Mouse (Mus musculus) brain, embryonic 14.5 days (tissue): Measurements from ENCODE around the gene Gm48552. TPM values are rescaled to one million over a fixed set of nuclear protein-coding genes. Genes with fewer than 3 reads are reported as not detected.

ENCODE experiments used
- DNase-seq: peaks from one replicate; pipeline ENCODE4 v3.0.0-alpha.2; 2011; ENCODE audit warnings: low read depth
- CTCF ChIP-seq: fragments of 200-500 bp; IDR thresholded peaks from 2 replicates; pipeline ENCODE4 v1.5.1; 2012; ENCODE audit warnings: inconsistent platforms, mild to moderate bottlenecking, moderate library complexity, borderline replicate concordance; ENCODE audit not compliant: insufficient read depth, insufficient read length; ENCODE audit errors: extremely low read depth
- POLR2A ChIP-seq: fragments of 200-500 bp; IDR thresholded peaks from 2 replicates; pipeline ENCODE4 v1.6.1; 2012; ENCODE audit warnings: mild to moderate bottlenecking, inconsistent platforms, borderline replicate concordance; ENCODE audit not compliant: poor library complexity, insufficient read depth, insufficient read length, severe bottlenecking; ENCODE audit errors: extremely low read depth
- polyA plus RNA-seq: library from polyadenylated mRNA; depleted of rRNA; stranded (reverse); fragments of >200 nt; gene quantifications from 2 replicates; pipeline ENCODE4 v1.2.3, GENCODE M21; 2012; rRNA removed

The Gm48552 gene
- 8.7 and 9.4 TPM in 2 replicates for polyA plus RNA-seq

GRCm38 (mm10) chr10:81388505-81389055 is at the start of gene Gm48552:
Gene Gm48552 (plus strand): TSS chr10:81389005.
- no peak for DNase-seq
- no peak for TF ChIP-seq CTCF
- no peak for TF ChIP-seq POLR2A

GRCm38 (mm10) chr10:81340551-81341332 is 48.1 kb upstream of the Gm48552 start:
- no peak for DNase-seq
- TF ChIP-seq POLR2A (no peak), CTCF (no peak)

- DNase-seq = no peak
Observed at GRCm38 (mm10) chr10:81341333-81341949, 47.4 kb upstream of the Gm48552 start.

GRCm38 (mm10) chr10:81342686-81343505 is 45.9 kb upstream of the Gm48552 start, which contains the start of gene Gipc3:
Gene Gipc3 (minus strand): TSS chr10:81343266.
- DNase-seq = no peak
- no peak for TF ChIP-seq POLR2A
- no peak for TF ChIP-seq CTCF

More at GRCm38 (mm10) chr10:81341333-81341949, 47.4 kb upstream of the Gm48552 start:
- TF ChIP-seq CTCF (peak; percentile 77), POLR2A (no peak)

- no peak for DNase-seq
- TF ChIP-seq POLR2A (no peak), CTCF (peak; percentile 6; the same call in 1 of the 2 replicates)
Observed at GRCm38 (mm10) chr10:81344421-81345161, 44.2 kb upstream of the Gm48552 start.

GRCm38 (mm10) chr10:81345162-81345534 is 43.7 kb upstream of the Gm48552 start:
- TF ChIP-seq POLR2A (no peak), CTCF (no peak)
- DNase-seq = no peak

GRCm38 (mm10) chr10:81346453-81347067 is 42.2 kb upstream of the Gm48552 start:
- peak; percentile 83 for DNase-seq
- peak; percentile 43; the same call in 1 of the 2 replicates for TF ChIP-seq CTCF
- TF ChIP-seq POLR2A = no peak

- TF ChIP-seq CTCF (no peak), POLR2A (no peak)
- DNase-seq = no peak
Observed at GRCm38 (mm10) chr10:81349146-81349545, 39.7 kb upstream of the Gm48552 start.

GRCm38 (mm10) chr10:81349961-81350350 is 38.8 kb upstream of the Gm48552 start:
- DNase-seq = no peak
- no peak for TF ChIP-seq CTCF
- no peak for TF ChIP-seq POLR2A
